Mouse (Mus musculus) liver, embryonic 14.5 days (tissue): ENCODE data around the gene Ampd1. TPM values are rescaled to one million over a fixed set of nuclear protein-coding genes. Genes with fewer than 3 reads are reported as not detected.
"Not testable (repeated sequence)": the region's sequence is repeated elsewhere in the genome, so short reads cannot be mapped to it uniquely, and the experiment has no call there.

Experiments used
- ATAC-seq: fragments of 200-750 bp; cut with Nextera tagmentation; 2 replicates; pipeline ENCODE4 v1.8.0; 2017; ENCODE audit warnings: moderate number of reproducible peaks, mild to moderate bottlenecking, moderate library complexity; ENCODE audit not compliant: insufficient read depth
- DNase-seq, 3 experiments: peaks; one replicate each; pipeline ENCODE4 v3.0.0-alpha.2; 2012 to 2013; ENCODE audit warnings: low read depth in 3 of 3, low spot score in 3 of 3
- H3K27ac ChIP-seq: fragments of 300-500 bp; sonication (generic); 2 replicates; pipeline ENCODE4 v1.5.1; 2014; ENCODE audit warnings: moderate library complexity, mild to moderate bottlenecking, control low read depth, inconsistent platforms
- H3K27me3 ChIP-seq: fragments of 300-500 bp; sonication (generic); 2 replicates; pipeline ENCODE4 v1.6.1; 2014; ENCODE audit warnings: mild to moderate bottlenecking, low read length, moderate library complexity; ENCODE audit not compliant: control insufficient read depth, insufficient read depth
- H3K36me3 ChIP-seq: fragments of 300-500 bp; sonication (generic); replicated peaks from 2 replicates; pipeline ENCODE4 v1.6.1; 2014; ENCODE audit warnings: low read depth; ENCODE audit not compliant: control insufficient read depth, insufficient read depth
- H3K4me1 ChIP-seq, 2 experiments: fragments of 200-500 bp in 1 of 2; fragments of 300-500 bp in 1 of 2; sonication (generic) in 1 of 2; replicated peaks; 2 replicates each; pipeline ENCODE4 v1.6.1; 2012 to 2014; ENCODE audit warnings: antibody characterized with exemption in 1 of 2, inconsistent platforms in 1 of 2, low read length in 1 of 2; ENCODE audit not compliant: control insufficient read depth in 2 of 2, insufficient read depth in 2 of 2
- H3K4me2 ChIP-seq: fragments of 300-500 bp; sonication (generic); 2 replicates; pipeline ENCODE4 v1.6.1; 2014; ENCODE audit warnings: low read depth, mild to moderate bottlenecking, control low read depth, moderate library complexity
- H3K4me3 ChIP-seq, 2 experiments: fragments of 200-500 bp in 1 of 2; fragments of 300-500 bp in 1 of 2; sonication (generic) in 1 of 2; 2 replicates each; pipeline ENCODE4 v1.5.1; 2012 to 2014; ENCODE audit warnings: low read depth in 2 of 2, low read length in 2 of 2, mild to moderate bottlenecking in 2 of 2, control low read depth in 1 of 2, inconsistent platforms in 1 of 2, moderate library complexity in 1 of 2; ENCODE audit not compliant: insufficient read depth in 1 of 2
- H3K9ac ChIP-seq: fragments of 300-500 bp; sonication (generic); replicated peaks from 2 replicates; pipeline ENCODE4 v1.6.1; 2014; ENCODE audit warnings: mild to moderate bottlenecking, control low read depth, moderate library complexity
- H3K9me3 ChIP-seq: fragments of 300-500 bp; sonication (generic); 2 replicates; pipeline ENCODE4 v1.6.1; 2016; ENCODE audit warnings: low read length, mixed read lengths; ENCODE audit not compliant: control insufficient read depth
- CTCF ChIP-seq: IDR thresholded peaks from 2 replicates; pipeline ENCODE4 v1.5.1; 2016; ENCODE audit warnings: antibody characterized with exemption, low read depth, control low read depth
- EP300 ChIP-seq: IDR thresholded peaks from 2 replicates; pipeline ENCODE4 v1.6.1; 2016; ENCODE audit warnings: antibody characterized with exemption, low read depth
- WGBS: fragments of 180-500 bp; shearing (Covaris S2); extraction: QIAGEN DNeasy Blood & Tissue Kit; methylation state at CpG from one replicate; pipeline ENCODE4 v1.1.7; 2014; ENCODE audit not compliant: insufficient replicate concordance; 5-methylcytosine and 5-hydroxymethylcytosine counted together
- polyA plus RNA-seq, 2 experiments: library from polyadenylated mRNA; depleted of rRNA in 1 of 2; stranded (reverse) in 1 of 2; unstranded in 1 of 2; fragments of >200 nt; fragmentation: Nextera tagmentation in 1 of 2; extraction: Ambion mirVana in 1 of 2; gene quantifications; 2 replicates each; pipeline versions ENCODE4 v1.2.1 to v1.2.3; 2012 to 2014

Ampd1 gene
- polyA plus RNA-seq, 2 experiments: 0.06 to 0.07 TPM

- no peak for TF ChIP-seq EP300
- no peak for TF ChIP-seq CTCF
- Histone ChIP-seq H3K4me2 (peak overlapping the region; percentile 79), H3K27ac (peak overlapping the region; percentile 85), H3K9ac (peak overlapping the region; percentile 38; the same call in 1 of the 2 replicates), H3K36me3 (peaks cover 32% of the 10 kb centered on the region), H3K9me3 (no peaks in the 10 kb centered on the region), H3K4me1 (peaks cover 17 to 35% of the 10 kb centered on the region in 2 experiments), H3K27me3 (no peaks in the 10 kb centered on the region), H3K4me3 (0 out of 4 replicates have a peak overlapping the region, but pooled peaks of 1 of the 2 experiments have one; percentile 44)
- ATAC-seq (0 out of 2 replicates have a peak, but pooled peaks have one; percentile 10), DNase-seq (no peak)
- 31% methylated on average over 8 of the region's 8 CpGs for WGBS
Measured at GRCm38 (mm10) chr3:103139047-103139446, 65.2 kb downstream of the Ampd1 start.

- peak; percentile 87 for ATAC-seq
- 13% methylated on average over 11 of the region's 11 CpGs for WGBS
- not testable (repeated sequence) for H3K27me3 ChIP-seq, H3K9me3 ChIP-seq
- Histone ChIP-seq H3K4me1 (peaks cover 17 to 35% of the 10 kb centered on the region in 2 experiments), H3K27ac (peak overlapping the region; percentile 85), H3K9ac (peak overlapping the region; percentile 64), H3K4me2 (peak overlapping the region; percentile 79), H3K36me3 (peaks cover 32% of the 10 kb centered on the region), H3K4me3 (peak overlapping the region; percentile 44 to 47)
- peak; percentile 46 to 48 (median 46) for DNase-seq
Measured at GRCm38 (mm10) chr3:103140095-103140838, 66.5 kb downstream of the Ampd1 start.

- no peaks in the 10 kb centered on the region for H3K27me3 ChIP-seq
- H3K36me3 ChIP-seq: peaks cover 32% of the 10 kb centered on the region
- no peak overlapping the region for H3K4me3 ChIP-seq
- H3K9ac ChIP-seq: no peak overlapping the region
- TF ChIP-seq CTCF (no peak), EP300 (no peak)
- 83% methylated on average over 11 of the region's 11 CpGs for WGBS
- DNase-seq (no peak), ATAC-seq (no peak)
- no peaks in the 10 kb centered on the region for H3K9me3 ChIP-seq
- no peak overlapping the region for H3K4me2 ChIP-seq
- H3K4me1 ChIP-seq: peaks cover 17 to 35% of the 10 kb centered on the region in 2 experiments
- no peak overlapping the region for H3K27ac ChIP-seq
Measured at GRCm38 (mm10) chr3:103141287-103141686, 67.5 kb downstream of the Ampd1 start.

GRCm38 (mm10) chr3:103142366-103142765 lies 68.6 kb downstream of the Ampd1 start:
- 87% methylated on average over 10 of the region's 10 CpGs for WGBS
- DNase-seq (no peak), ATAC-seq (no peak)
- H3K4me2 ChIP-seq: no peak overlapping the region
- H3K36me3 ChIP-seq: peaks cover 32% of the 10 kb centered on the region
- no peak overlapping the region for H3K4me3 ChIP-seq
- H3K9me3 ChIP-seq: no peaks in the 10 kb centered on the region
- TF ChIP-seq CTCF (no peak), EP300 (no peak)
- H3K27me3 ChIP-seq: no peaks in the 10 kb centered on the region
- H3K27ac ChIP-seq: no peak overlapping the region
- no peak overlapping the region for H3K9ac ChIP-seq
- H3K4me1 ChIP-seq: peaks cover 17 to 35% of the 10 kb centered on the region in 2 experiments

- H3K36me3 ChIP-seq: peaks cover 38% of the 10 kb centered on the region
- no peak overlapping the region for H3K9ac ChIP-seq
- H3K4me3 ChIP-seq: no peak overlapping the region
- no peaks in the 10 kb centered on the region for H3K9me3 ChIP-seq
- no peak overlapping the region for H3K4me2 ChIP-seq
- WGBS: 84% methylated on average over 2 of the region's 2 CpGs
- DNase-seq (no peak), ATAC-seq (no peak)
- TF ChIP-seq EP300 (no peak), CTCF (no peak)
- H3K4me1 ChIP-seq: peaks cover 3 to 13% of the 10 kb centered on the region in 2 experiments
- H3K27ac ChIP-seq: no peak overlapping the region
- no peaks in the 10 kb centered on the region for H3K27me3 ChIP-seq
Measured at GRCm38 (mm10) chr3:103145336-103145735, 71.5 kb downstream of the Ampd1 start.
